Mouse (Mus musculus) lung, adult 2 months (tissue): ENCODE results near the gene Slc38a8.

Experiments used
- CTCF ChIP-seq: fragments of 200-500 bp; IDR thresholded peaks from 2 replicates; pipeline ENCODE4 v1.5.1; 2011; ENCODE audit warnings: mild to moderate bottlenecking, low read length, control low read depth; ENCODE audit not compliant: insufficient read depth
- POLR2A ChIP-seq: fragments of 200-500 bp; IDR thresholded peaks from 2 replicates; pipeline ENCODE4 v1.6.1; 2011; ENCODE audit warnings: low read depth, mild to moderate bottlenecking, control low read depth, low read length, borderline replicate concordance; ENCODE audit errors: extremely low read depth

DNA sequence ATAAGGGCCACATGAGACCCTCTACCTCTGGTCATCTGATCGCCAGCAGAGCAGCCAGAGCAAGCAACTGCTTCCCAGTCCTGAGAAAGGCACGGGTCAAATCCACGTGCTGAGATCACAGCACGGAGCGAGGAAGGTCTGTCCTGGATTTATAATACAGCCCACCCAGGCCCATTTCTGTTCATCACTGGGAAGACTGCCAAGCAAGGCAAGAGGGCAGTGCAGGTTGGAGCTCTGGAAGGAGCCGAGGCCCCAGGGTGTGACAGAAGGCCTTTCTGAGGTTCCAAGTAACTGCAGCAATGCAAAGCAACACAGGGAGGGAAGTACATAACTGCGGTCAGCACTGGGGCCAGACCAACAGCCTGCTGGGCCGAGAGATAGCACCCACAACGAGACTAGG, 9.0 kb upstream of the Slc38a8 start:
- TF ChIP-seq POLR2A: no peak
- TF ChIP-seq CTCF: no peak
